Mouse (Mus musculus): Measurements from ENCODE around the gene Nucks1. TPM values are rescaled to one million over a fixed set of nuclear protein-coding genes. Genes with fewer than 3 reads are reported as not detected.

Nucks1 gene
- polyA plus RNA-seq, 1 experiment from 2014 or later: 125 TPM

DNA sequence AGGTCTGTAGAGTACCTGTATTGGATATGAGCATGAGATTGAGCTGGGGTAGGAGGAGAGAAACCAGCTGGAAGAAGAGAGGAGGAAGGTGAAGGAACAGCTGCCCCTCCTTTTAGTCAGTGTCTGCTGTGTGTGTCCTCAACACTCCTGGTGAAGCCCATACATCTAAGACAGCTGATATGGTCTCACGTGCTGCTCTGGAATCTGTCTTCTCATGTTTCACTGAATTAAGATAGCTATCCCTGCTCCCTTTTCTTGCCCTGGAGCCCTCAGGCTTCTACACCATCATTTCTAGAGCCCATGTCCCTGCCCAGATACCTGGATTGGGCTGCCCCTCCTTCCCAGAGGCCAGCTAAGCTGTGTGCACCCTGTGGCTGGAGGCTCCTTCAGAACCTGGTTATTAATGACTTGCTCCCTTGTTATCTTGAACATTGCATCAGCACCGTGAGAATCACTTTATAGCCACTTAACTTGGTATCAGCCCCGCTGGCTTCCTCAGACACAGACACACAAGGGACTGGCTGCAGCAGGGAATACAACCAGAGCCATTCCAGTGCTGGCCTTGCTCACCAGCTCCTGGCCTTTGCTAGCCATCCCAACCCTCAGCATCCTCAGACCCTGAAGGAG, 44.9 kb downstream of the Nucks1 start:
- ATAC-seq (ENCODE audit: insufficient number of reproducible peaks, insufficient read depth, low FRiP score, low TSS enrichment): no peak
- Histone ChIP-seq H3K9me3 (no peaks in the 10 kb centered on the region), H3K9ac (no peak overlapping the region), H3K4me1 (no peaks in the 10 kb centered on the region), H3K4me3 (no peak overlapping the region), H3K4me2 (replicated peaks) (no peak overlapping the region), H3K27me3 (no peaks in the 10 kb centered on the region), H3K27ac (no peak overlapping the region), H3K36me3 (no peaks in the 10 kb centered on the region)
- WGBS: 46% methylated on average over 3 of the region's 3 CpGs

GRCm38 (mm10) chr1:131957416-131957815, 47.1 kb downstream of the Nucks1 start:
- no peak overlapping the region for H3K4me2 ChIP-seq (replicated peaks)
- peaks cover 13% of the 10 kb centered on the region for H3K27me3 ChIP-seq
- no peak for ATAC-seq (ENCODE audit: insufficient number of reproducible peaks, insufficient read depth, low FRiP score, low TSS enrichment)
- no peaks in the 10 kb centered on the region for H3K9me3 ChIP-seq
- no peaks in the 10 kb centered on the region for H3K4me1 ChIP-seq
- H3K27ac ChIP-seq: no peak overlapping the region
- H3K4me3 ChIP-seq: no peak overlapping the region
- 72% methylated on average over 5 of the region's 5 CpGs for WGBS
- no peaks in the 10 kb centered on the region for H3K36me3 ChIP-seq
- H3K9ac ChIP-seq: no peak overlapping the region

DNA sequence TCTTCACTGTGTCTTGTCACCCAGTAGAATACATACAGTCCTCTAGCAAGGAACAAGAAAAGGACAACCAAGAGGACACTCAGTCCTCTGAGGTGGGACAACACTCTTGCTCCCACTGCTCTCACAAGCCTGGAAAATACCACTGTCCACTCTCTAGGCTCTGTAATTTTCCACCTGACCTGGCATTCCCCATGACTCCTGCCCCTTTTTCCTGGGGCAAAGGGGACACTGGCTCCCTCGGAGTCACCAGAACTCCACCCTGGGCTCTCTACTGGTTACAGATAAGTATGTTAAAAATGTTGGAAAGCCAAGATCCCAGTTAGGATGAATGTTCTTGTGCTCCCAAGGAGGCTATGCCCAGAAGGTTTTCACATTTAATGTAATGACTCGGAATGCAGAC, 50.7 kb downstream of the Nucks1 start:
- H3K36me3 ChIP-seq: no peaks in the 10 kb centered on the region
- no peak overlapping the region for H3K9ac ChIP-seq
- ATAC-seq (ENCODE audit: insufficient number of reproducible peaks, insufficient read depth, low FRiP score, low TSS enrichment): no peak
- WGBS: 48% methylated on average over 2 of the region's 2 CpGs
- no peak overlapping the region for H3K4me3 ChIP-seq
- no peak overlapping the region for H3K4me2 ChIP-seq (replicated peaks)
- H3K27ac ChIP-seq: no peak overlapping the region
- H3K4me1 ChIP-seq: peaks cover 6% of the 10 kb centered on the region
- no peaks in the 10 kb centered on the region for H3K9me3 ChIP-seq
- H3K27me3 ChIP-seq: peaks cover 40% of the 10 kb centered on the region

GRCm38 (mm10) chr1:131962606-131963084, 52.3 kb downstream of the Nucks1 start, which contains the start of gene Slc45a3:
Gene Slc45a3, plus strand, starts transcription at chr1:131962967.
- H3K27ac ChIP-seq: no peak within 1 kb of the TSS
- peaks cover 6% of the 10 kb centered on the region for H3K4me1 ChIP-seq
- no peak for ATAC-seq (ENCODE audit: insufficient number of reproducible peaks, insufficient read depth, low FRiP score, low TSS enrichment)
- peak within 1 kb of the TSS; percentile 99 for H3K4me2 ChIP-seq (replicated peaks)
- peak within 1 kb of the TSS; percentile 77 for H3K4me3 ChIP-seq
- peaks cover 47% of the 10 kb centered on the region for H3K27me3 ChIP-seq
- H3K36me3 ChIP-seq: no peaks in the 10 kb centered on the region
- peak within 1 kb of the TSS; percentile 73 for H3K9ac ChIP-seq
- H3K9me3 ChIP-seq: no peaks in the 10 kb centered on the region
- under 1% methylated on average over 34 of the region's 35 CpGs for WGBS

DNA sequence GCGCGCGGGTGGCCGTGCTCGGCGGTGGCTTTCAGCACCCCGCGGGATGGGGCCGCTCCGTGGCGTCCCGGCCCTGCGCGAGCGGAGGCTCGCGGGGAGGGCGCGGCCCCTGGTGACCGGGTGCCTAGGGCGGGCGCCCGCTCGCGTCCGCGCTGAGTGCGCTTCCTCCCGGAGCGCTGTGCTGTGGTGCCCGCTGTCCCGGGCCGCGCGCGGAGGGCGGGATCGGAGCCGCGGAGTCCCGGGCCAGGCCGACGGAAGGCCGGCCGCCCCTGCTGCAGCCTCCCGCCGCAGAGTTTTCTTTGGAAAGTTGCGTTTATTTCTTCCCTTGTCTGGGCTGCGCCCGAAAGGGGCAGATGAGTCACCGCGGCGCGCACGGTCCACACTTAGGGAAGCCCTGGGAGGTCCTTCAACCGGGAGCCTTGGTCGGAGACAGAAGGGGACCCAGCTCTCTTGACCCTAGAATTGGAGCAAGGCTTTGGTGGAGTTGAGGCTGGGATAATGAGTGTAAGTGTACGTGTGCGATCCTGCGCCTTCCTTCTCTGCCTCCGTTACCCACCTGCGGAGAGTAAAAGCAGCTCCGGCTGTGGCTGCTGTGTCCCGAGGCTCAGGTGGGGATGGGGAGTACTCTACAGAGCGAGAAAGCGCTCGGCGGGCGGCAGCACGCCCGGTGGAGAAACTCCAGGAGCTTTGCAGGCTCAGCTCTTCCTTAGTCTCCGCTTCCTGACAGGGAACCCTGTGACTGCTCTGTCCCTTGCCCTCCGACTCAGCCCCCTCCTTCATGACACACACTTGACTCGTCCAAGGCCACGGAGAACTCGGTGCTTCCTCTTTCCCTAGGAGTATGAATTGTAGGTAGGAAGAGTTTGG, 53.0 kb downstream of the Nucks1 start:
- WGBS: under 1% methylated on average over 65 of the region's 76 CpGs
- H3K4me1 ChIP-seq: peaks cover 6% of the 10 kb centered on the region
- no peak overlapping the region for H3K27ac ChIP-seq

GRCm38 (mm10) chr1:131964100-131964499, 53.8 kb downstream of the Nucks1 start:
- Histone ChIP-seq H3K27ac (no peak overlapping the region), H3K9me3 (no peaks in the 10 kb centered on the region), H3K4me3 (peak overlapping the region; percentile 77; the same call in 1 of the 2 replicates), H3K4me1 (peaks cover 6% of the 10 kb centered on the region), H3K36me3 (no peaks in the 10 kb centered on the region), H3K27me3 (peaks cover 53% of the 10 kb centered on the region), H3K9ac (peak overlapping the region; percentile 73; the same call in 1 of the 2 replicates), H3K4me2 (replicated peaks) (peak overlapping the region; percentile 99)
- ATAC-seq (ENCODE audit: insufficient number of reproducible peaks, insufficient read depth, low FRiP score, low TSS enrichment): no peak
- 33% methylated on average over 5 of the region's 5 CpGs for WGBS

More for the DNA sequence above, 53.0 kb downstream of the Nucks1 start:
- H3K9ac ChIP-seq: peak overlapping the region; percentile 73
- peak overlapping the region; percentile 77 for H3K4me3 ChIP-seq
- peak; percentile 48; the same call in 1 of the 2 replicates for ATAC-seq (ENCODE audit: insufficient number of reproducible peaks, insufficient read depth, low FRiP score, low TSS enrichment)
- H3K9me3 ChIP-seq: no peaks in the 10 kb centered on the region
- peaks cover 47% of the 10 kb centered on the region for H3K27me3 ChIP-seq
- H3K4me2 ChIP-seq (replicated peaks): peak overlapping the region; percentile 99
- no peaks in the 10 kb centered on the region for H3K36me3 ChIP-seq

GRCm38 (mm10) chr1:131964580-131964979, 54.2 kb downstream of the Nucks1 start:
- Histone ChIP-seq H3K27me3 (peaks cover 54% of the 10 kb centered on the region), H3K27ac (no peak overlapping the region), H3K36me3 (no peaks in the 10 kb centered on the region), H3K4me3 (no peak overlapping the region), H3K4me2 (replicated peaks) (no peak overlapping the region), H3K9me3 (no peaks in the 10 kb centered on the region), H3K9ac (no peak overlapping the region), H3K4me1 (peaks cover 6% of the 10 kb centered on the region)
- WGBS: 75% methylated on average over 7 of the region's 7 CpGs
- ATAC-seq (ENCODE audit: insufficient number of reproducible peaks, insufficient read depth, low FRiP score, low TSS enrichment): no peak

DNA sequence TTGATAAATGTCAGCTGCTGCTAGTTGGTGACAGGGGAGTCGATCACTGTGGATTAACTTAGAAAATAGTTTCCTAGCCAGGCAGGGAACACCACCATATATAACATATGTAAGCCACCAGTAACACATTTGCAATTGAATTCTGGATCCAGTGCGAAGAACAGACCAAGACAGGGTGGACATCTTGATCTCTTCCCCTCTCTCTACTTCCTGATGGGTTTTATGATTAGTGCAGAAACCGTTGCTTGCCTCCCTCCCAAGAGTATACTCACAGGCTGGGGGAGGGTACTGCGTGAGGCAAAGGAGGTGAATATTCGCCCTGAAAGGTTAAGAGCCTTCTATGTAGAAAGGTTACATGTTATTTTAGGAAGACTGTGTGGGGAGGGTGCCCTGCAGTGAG, 55.5 kb downstream of the Nucks1 start:
- H3K4me1 ChIP-seq: peaks cover 13% of the 10 kb centered on the region
- no peak overlapping the region for H3K4me2 ChIP-seq (replicated peaks)
- no peak overlapping the region for H3K9ac ChIP-seq
- no peak overlapping the region for H3K4me3 ChIP-seq
- peaks cover 54% of the 10 kb centered on the region for H3K27me3 ChIP-seq
- no peak overlapping the region for H3K27ac ChIP-seq
- H3K36me3 ChIP-seq: no peaks in the 10 kb centered on the region
- ATAC-seq (ENCODE audit: insufficient number of reproducible peaks, insufficient read depth, low FRiP score, low TSS enrichment): no peak
- WGBS: 39% methylated on average over 5 of the region's 5 CpGs
- H3K9me3 ChIP-seq: no peaks in the 10 kb centered on the region

DNA sequence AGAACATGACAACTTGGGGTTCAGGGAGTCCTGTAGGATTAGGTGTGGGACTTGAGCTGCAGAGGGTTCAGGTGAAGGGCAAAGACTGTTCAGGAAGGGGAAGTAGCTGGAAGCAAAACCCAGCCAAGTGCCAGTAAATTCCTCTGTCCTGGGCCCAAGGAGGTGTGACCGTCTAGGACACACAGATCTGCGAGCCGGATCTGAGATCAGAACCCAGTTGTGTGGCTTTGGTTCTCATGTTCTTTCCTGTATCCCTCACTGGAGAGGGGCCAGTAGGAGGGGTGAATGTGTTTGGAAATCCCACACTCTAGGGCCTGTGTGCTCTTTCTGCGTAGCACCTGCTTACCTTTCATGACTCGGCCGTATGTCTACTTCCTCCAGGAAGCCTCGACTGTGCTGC, 57.0 kb downstream of the Nucks1 start:
- H3K9ac ChIP-seq: no peak overlapping the region
- H3K27me3 ChIP-seq: peaks cover 42% of the 10 kb centered on the region
- H3K4me1 ChIP-seq: peaks cover 28% of the 10 kb centered on the region
- ATAC-seq (ENCODE audit: insufficient number of reproducible peaks, insufficient read depth, low FRiP score, low TSS enrichment): no peak
- H3K4me3 ChIP-seq: no peak overlapping the region
- H3K4me2 ChIP-seq (replicated peaks): no peak overlapping the region
- H3K36me3 ChIP-seq: no peaks in the 10 kb centered on the region
- no peak overlapping the region for H3K27ac ChIP-seq
- H3K9me3 ChIP-seq: no peaks in the 10 kb centered on the region
- WGBS: 78% methylated on average over 7 of the region's 7 CpGs

DNA sequence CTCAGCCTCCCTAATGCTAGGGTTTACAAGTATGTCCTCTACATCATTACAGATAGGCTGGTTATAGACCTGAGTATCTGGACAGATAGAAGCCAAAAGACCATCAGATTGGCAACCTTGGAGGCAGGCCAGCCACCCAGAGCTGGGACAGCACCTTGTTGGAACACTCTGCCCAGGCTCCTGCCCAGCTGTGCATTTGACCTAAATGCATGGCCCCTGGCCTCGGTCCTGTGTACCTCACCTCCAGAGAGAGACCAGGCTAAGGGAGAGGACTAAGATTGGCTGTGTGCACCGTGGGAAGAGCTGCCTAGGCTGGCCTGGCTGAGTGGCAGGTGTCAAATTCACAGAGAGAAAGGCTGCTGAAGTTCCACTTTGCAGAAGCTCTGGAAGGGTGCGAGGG, 58.2 kb downstream of the Nucks1 start:
- peaks cover 34% of the 10 kb centered on the region for H3K27me3 ChIP-seq
- no peaks in the 10 kb centered on the region for H3K36me3 ChIP-seq
- H3K9me3 ChIP-seq: no peaks in the 10 kb centered on the region
- H3K9ac ChIP-seq: no peak overlapping the region
- no peak overlapping the region for H3K4me3 ChIP-seq
- H3K4me2 ChIP-seq (replicated peaks): no peak overlapping the region
- no peak overlapping the region for H3K27ac ChIP-seq
- 33% methylated on average over 3 of the region's 3 CpGs for WGBS
- ATAC-seq (ENCODE audit: insufficient number of reproducible peaks, insufficient read depth, low FRiP score, low TSS enrichment): no peak
- H3K4me1 ChIP-seq: peaks cover 36% of the 10 kb centered on the region

DNA sequence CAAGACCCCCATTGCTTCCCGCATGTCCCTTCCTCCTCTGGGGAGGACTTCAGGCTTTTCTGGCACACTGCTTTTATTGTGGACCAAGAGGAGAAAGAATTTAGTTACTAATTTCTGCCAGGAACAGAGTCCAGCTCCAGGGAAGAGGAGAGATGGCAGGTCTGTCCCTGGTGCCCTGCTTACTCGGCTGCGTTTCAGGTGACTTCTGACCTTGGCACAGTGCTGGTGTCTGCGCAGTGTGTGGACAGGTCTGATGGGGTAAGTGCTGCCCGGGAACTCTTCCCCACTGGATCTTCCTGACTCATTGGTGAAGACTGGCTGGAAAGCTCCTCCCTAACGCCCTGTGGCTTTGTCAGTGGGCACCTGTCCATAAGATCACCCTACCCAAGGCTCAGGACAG, 58.6 kb downstream of the Nucks1 start:
- no peak overlapping the region for H3K27ac ChIP-seq
- ATAC-seq (ENCODE audit: insufficient number of reproducible peaks, insufficient read depth, low FRiP score, low TSS enrichment): no peak
- whole genome bisulfite sequencing: 61% methylated on average over 6 of the region's 6 CpGs
- H3K4me3 ChIP-seq: no peak overlapping the region
- peaks cover 33% of the 10 kb centered on the region for H3K27me3 ChIP-seq
- no peaks in the 10 kb centered on the region for H3K36me3 ChIP-seq
- no peaks in the 10 kb centered on the region for H3K9me3 ChIP-seq
- H3K4me1 ChIP-seq: peaks cover 33% of the 10 kb centered on the region
- H3K4me2 ChIP-seq (replicated peaks): no peak overlapping the region
- no peak overlapping the region for H3K9ac ChIP-seq

- peaks cover 33% of the 10 kb centered on the region for H3K4me1 ChIP-seq
- H3K27me3 ChIP-seq: peaks cover 24% of the 10 kb centered on the region
- H3K36me3 ChIP-seq: no peaks in the 10 kb centered on the region
- WGBS: 47% methylated on average over 4 of the region's 4 CpGs
- H3K4me3 ChIP-seq: no peak overlapping the region
- no peak overlapping the region for H3K4me2 ChIP-seq (replicated peaks)
- no peak for ATAC-seq (ENCODE audit: insufficient number of reproducible peaks, insufficient read depth, low FRiP score, low TSS enrichment)
- H3K9me3 ChIP-seq: no peaks in the 10 kb centered on the region
- H3K9ac ChIP-seq: no peak overlapping the region
- H3K27ac ChIP-seq: no peak overlapping the region
Measured at GRCm38 (mm10) chr1:131969825-131970224, 59.5 kb downstream of the Nucks1 start.

Measured in embryonic facial prominence, embryonic 12.5 days (tissue).